Mouse (Mus musculus): ENCODE measurements at regions not wholly inside any gene's neighbourhood (a gene's known extent, or its start where the extent isn't known, plus 50 kb on each side); places are given as distances from the start of the nearest gene placed in this dataset.
A peak's percentile ranks its signal among the peaks of the same experiment; 100 is the strongest.
"Not testable (repeated sequence)": the region's sequence is repeated elsewhere in the genome, so short reads cannot be mapped to it uniquely, and the experiment has no call there.

DNA sequence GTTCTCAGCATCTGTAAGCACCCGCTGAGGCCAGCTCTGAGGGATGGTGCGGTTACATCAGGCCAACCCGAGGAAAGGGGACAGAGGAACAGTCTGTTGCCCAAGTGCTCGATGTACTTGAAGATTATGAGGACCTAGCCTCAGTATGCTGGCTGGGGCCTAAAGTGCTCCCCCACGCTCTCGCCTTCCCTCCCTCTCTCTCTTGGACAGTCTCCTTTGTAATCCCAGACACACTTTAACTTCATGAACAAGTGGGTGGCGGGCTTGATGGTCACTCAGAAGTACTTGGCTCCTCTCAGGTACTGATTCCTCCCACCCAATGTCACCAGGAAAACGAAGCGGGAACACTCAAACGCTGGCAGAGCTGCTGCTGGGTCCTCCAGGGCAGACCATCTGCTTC is 93.1 kb downstream of the Vcpkmt start:
- intact Hi-C loops (cut with DNase I), result no loop called here
- DNase-seq, result no peak

DNA sequence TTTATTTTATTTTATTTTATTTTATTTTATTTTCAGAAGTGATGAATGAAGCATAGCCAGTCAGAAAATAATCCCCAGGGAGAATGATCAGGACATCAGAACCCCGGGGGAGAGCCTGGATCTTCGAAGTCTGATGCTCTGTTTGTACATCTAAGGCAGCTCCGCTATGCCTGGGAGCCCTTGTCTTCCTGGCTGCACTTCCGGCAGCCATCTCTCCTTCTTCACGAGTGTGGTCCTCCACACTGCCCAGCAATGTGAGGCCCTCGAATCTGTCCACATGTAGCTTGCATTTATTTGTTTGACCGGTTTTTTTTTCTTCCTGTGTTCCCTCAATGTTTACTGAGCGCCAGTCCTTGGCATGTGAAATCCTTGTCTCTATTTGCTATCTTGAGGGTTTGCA is 95.9 kb downstream of the Vcpkmt start:
- no peak for DNase-seq

GRCm38 (mm10) chr12:69485652-69486651 is 96.9 kb downstream of the Vcpkmt start:
- intact Hi-C loops (cut with DNase I), result no loop called here
- no peak for DNase-seq

More for the DNA sequence above, 95.9 kb downstream of the Vcpkmt start:
- intact Hi-C loops (cut with DNase I), result no loop called here

DNA sequence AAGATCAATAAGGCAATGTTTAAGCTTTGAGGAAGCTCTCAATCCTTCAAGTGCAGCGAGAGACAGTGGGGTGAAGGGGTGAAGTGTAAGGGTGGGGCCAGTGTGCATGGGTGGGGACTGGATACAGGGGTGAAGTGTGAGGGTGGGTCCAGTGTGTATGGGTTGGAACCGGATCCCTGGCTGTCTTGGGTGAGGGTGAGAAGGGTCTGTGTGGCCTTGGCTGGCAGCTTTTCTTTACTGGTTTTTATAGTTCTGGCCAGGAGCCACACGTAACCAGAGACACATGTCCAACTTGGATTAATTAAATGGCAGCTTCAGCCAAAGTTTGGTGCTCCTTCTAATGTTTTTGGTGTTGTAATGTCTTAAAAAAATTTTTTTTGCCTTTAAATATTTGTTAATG is 101.4 kb downstream of the Vcpkmt start:
- intact Hi-C loops (cut with DNase I), result no loop called here
- DNase-seq, result no peak

GRCm38 (mm10) chr12:69476631-69477091 is 104.4 kb upstream of the Gm9887 start:
- intact Hi-C loops (cut with DNase I), result no loop called here
- peak; percentile 72 for DNase-seq

DNA sequence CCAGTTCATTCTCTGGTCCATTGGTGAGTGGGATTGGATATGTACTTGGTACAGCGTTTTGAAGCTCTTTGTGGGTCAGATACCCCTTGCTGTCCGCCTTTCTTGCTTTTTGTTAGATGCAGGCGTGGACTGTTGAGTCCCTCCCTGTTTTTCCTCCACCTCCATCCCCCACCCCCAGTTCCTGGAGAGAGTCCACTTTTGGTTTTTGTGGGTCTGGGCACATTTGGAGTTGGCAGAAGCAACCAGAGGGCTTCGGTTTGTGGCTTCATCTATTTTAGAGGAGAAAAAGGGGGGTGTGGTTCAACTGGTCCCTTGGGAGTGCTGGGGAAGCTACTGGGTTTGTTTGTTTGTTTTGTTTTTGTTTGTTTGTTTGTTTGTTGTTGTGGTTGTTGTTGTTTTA is 103.9 kb upstream of the Gm9887 start:
- peak; percentile 56 for DNase-seq
- intact Hi-C loops (cut with DNase I), result no loop called here

DNA sequence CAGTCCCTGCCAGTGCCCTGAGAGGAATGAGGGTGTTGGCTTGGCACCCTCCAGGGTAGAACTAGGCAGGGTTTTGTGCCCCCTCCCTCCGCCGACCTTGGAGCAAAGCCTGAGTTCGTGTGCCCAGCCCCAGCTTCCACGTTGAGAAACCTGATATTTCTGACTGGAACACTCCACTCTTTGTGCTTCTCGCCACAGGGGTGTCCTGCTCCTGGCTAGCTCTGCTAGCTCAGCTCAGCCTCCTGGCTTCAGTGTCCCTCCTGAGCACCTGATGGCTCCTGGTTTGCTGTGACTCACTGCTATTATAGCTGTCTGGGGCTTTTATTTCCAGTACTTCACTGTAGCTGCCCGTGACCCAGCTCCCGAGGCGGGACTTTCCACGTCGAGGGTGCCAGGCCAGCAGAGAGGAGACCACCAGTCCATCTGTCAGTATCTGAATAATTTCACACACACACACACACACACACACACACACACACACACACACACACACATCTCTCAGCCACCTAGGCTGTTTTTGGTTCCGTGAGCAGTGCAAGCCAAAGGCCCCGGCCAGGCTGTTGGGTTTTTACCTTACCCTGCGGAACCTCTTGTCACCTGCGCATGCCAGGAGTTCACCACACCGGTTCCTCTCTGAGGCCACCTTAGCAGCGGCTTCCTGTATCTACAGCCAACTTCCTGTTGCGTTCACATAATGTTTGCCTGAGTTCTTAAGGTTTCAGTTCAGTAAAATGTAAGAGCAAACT is 102.8 kb upstream of the Gm9887 start:
- DNase-seq, result peak; percentile 67
- intact Hi-C loops (cut with DNase I), result no loop called here

DNA sequence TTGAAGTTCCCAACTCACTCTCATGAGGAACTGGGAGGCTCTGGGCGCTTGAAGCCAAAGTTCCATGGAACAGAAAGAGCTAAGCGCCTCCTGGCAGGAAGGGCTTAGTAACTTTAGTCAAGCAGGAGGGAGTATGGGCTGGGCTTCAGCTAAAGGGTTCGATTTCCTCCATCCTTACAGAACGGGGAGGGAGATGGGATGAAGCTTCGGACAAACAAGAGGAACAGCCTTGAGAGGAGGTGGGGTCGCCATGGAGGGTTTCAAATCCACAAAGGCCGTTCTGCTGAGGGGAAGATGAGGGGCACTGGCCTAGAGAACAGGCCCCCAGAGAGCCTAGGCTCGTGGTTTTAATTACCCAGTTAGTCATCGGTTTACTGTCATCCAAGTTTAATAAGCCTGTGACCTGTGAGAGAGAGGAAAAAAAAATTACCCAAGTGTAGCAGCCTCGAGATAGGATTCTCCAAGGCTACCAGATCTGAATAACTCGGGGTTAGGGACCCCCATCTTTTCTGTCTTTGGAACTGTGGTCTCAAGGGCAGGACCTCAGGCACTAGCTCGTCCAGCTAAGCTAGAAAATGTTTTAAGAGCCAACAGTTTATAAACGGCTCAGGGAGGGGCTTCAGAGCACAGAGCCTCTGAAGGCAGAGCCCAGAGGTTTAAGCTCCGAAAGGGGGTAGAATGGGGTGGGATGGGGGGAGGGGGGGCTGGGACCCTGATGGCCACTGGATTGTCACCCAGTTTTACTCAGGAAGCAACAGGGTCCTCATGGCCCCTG is 102.1 kb upstream of the Gm9887 start:
- no peak for DNase-seq
- intact Hi-C loops (cut with DNase I), result no loop called here

DNA sequence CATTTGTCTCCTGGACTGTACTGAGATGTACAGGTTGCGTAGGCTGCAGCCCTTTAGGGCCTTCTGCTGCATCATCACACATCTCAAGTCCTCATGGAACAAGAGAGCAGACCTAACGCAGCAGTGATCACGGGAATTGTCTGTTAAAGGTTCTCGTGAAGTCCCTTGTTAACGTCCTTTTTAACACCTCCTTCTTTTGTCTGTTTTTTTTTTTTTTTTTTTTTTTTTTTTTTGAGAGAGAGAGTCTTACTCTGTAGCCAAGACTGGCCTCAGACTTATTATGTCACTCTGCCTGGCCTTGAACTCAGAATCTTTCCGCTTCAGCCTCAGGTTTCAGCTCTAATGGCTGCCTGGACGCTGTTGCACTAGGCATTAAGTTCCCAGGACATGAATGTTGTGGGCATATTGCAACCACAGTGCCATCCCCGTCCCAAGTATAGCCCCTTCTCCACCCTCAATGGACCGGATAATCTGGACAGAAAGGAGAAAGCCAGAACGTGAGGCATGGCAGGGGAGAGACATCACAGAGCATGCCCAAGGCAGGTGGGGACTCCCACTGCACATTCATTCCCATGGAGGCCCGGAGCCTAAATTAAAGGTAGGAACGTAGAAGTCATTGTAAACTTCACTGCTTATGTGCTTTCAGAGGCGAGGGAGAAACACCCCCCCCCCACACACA is 101.3 kb upstream of the Gm9887 start:
- DNase-seq, result no peak
- intact Hi-C loops (cut with DNase I), result no loop called here

DNA sequence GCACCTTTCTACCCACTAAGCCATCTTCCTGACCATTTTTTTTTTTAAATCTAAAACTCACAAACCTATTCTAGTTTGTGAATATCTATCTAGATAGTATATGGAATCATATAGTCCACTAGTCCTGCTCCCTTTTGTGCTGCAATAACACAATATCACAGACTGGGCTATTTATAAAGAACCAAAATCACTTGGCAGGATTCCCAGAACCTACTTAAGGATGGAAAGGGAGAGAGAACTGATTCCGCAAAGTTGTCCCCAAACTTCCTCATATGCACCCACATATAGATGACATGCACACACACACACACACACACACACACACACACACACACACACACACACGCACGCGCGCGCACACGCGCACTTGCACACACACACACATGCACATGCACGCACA is 100.7 kb upstream of the Gm9887 start:
- intact Hi-C loops (cut with DNase I), result no loop called here
- no peak for DNase-seq

- DNase-seq, result no peak
Observed at GRCm38 (mm10) chr12:69471876-69472275, 99.6 kb upstream of the Gm9887 start.

DNA sequence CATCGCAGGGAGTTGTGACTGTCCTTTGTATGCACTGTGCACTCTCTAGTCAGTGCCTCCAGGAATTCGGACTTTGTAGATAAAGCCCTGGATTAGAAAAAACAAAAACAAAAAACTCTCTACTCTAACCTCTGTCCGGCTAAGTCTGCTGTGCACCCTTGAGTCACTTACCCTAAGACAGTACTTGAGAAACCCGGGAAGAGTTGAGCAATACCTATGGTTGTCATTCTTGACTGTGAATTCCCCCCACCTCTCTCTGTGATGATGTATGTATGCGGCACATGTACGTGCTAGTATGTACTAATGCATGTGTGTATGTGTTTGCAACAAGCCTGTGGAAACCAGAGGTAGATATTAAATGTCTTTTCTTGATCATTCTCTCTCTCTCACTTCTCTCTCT is 96.7 kb upstream of the Gm9887 start:
- intact Hi-C loops (cut with DNase I), result loop anchor here (10.0 kb wide), 1 partner anchor 106 kb away; no protein-coding TSS in a partner anchor

More at GRCm38 (mm10) chr12:69471876-69472275, 99.6 kb upstream of the Gm9887 start:
- intact Hi-C loops (cut with DNase I), result no loop called here

GRCm38 (mm10) chr12:69467363-69467762 is 95.1 kb upstream of the Gm9887 start:
- intact Hi-C loops (cut with DNase I), result loop anchor here (10.0 kb wide), 1 partner anchor 107 kb away; no protein-coding TSS in a partner anchor
- no peak for DNase-seq

More for the DNA sequence above, 96.7 kb upstream of the Gm9887 start:
- no peak for DNase-seq

- intact Hi-C loops (cut with DNase I), result loop anchor here (10.0 kb wide), 1 partner anchor 110 kb away; no protein-coding TSS in a partner anchor
- peak; percentile 9 for DNase-seq
Observed at GRCm38 (mm10) chr12:69464906-69465305, 92.6 kb upstream of the Gm9887 start.

- intact Hi-C loops (cut with DNase I), result loop anchor here (10.0 kb wide), 1 partner anchor 111 kb away; no protein-coding TSS in a partner anchor
- not testable (repeated sequence) for DNase-seq
Observed at GRCm38 (mm10) chr12:69463327-69463726, 91.1 kb upstream of the Gm9887 start.

DNA sequence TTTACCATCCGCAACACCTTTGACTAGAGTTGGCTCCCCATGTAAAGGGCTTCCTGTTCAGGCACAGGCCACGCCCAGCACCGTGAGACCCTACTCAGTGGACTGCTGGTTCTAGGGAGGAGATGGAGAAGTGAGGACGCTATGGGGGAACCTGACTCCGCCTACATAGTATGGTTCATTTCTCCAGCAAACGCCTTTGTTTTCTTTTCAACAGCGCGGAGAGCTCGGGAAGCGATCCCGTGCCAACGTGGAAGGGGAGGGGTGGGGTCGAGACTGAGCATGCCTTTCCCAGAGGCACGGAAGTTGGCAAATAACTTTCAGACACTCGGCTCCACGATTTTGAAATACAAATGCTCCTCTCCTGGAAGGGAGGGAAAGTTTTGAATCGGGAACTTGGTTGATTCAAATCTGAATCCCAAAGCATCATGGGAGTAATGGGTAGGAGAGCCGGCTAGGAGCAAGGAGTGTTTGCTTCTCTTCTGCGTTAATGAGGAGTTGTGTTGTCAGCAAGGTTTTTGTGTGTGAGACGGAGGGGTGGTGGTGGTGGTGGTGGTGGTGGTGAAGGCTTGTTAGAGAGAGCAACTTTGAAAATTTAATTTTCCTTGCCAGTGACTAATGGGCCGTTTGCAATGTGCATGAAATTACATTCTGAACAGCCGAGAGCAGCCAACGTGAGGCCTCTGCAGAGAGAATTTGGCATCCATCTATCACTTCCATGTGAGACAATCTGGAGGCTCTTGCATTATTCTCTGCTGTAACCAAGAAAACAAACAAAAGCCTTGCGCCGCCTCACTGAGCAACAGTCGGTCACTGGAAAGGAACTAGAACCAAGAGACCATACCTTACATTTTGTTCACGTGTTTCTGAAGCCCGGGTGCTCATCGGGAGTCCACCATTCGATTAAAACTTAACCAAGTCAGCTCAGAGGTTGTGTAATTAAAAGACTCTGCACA is 89.9 kb upstream of the Gm9887 start:
- peak; percentile 51 for DNase-seq

GRCm38 (mm10) chr12:69460552-69461079 is 88.4 kb upstream of the Gm9887 start:
- no peak for DNase-seq
- intact Hi-C loops (cut with DNase I), result loop anchor here (10.0 kb wide), 1 partner anchor 114 kb away; no protein-coding TSS in a partner anchor

More for the DNA sequence above, 89.9 kb upstream of the Gm9887 start:
- intact Hi-C loops (cut with DNase I), result loop anchor here (10.0 kb wide), 1 partner anchor 113 kb away; no protein-coding TSS in a partner anchor

GRCm38 (mm10) chr12:69458170-69458841 is 86.0 kb upstream of the Gm9887 start:
- intact Hi-C loops (cut with DNase I), result loop anchor here (10.0 kb wide), 1 partner anchor 84 kb away; the partner anchor contains the start of genes Arf6 and Gm9887
- DNase-seq, result no peak
